Mouse (Mus musculus): ENCODE data around the gene Hoxd1. TPM values are rescaled to one million over a fixed set of nuclear protein-coding genes. Genes with fewer than 3 reads are reported as not detected.

The Hoxd1 gene
- total RNA-seq, 2 experiments from 2014 or later, result not detected

- DNase-seq (ENCODE audit: low spot score in 2 of 2), result no peak
Observed at GRCm38 (mm10) chr2:74732513-74733316, 30.1 kb upstream of the Hoxd1 start.

- DNase-seq (ENCODE audit: low spot score in 2 of 2), result no peak
Observed at GRCm38 (mm10) chr2:74733317-74733661, 29.5 kb upstream of the Hoxd1 start.

- no peak for DNase-seq (ENCODE audit: low spot score in 2 of 2)
Observed at GRCm38 (mm10) chr2:74733765-74734164, 29.0 kb upstream of the Hoxd1 start.

GRCm38 (mm10) chr2:74734451-74734850, 28.3 kb upstream of the Hoxd1 start:
- no peak for DNase-seq (ENCODE audit: low spot score in 2 of 2)

GRCm38 (mm10) chr2:74734996-74735811, 27.6 kb upstream of the Hoxd1 start:
- no peak for DNase-seq (ENCODE audit: low spot score in 2 of 2)

GRCm38 (mm10) chr2:74735851-74736687, 26.7 kb upstream of the Hoxd1 start:
- no peak for DNase-seq (ENCODE audit: low spot score in 2 of 2)

- no peak for DNase-seq (ENCODE audit: low spot score in 2 of 2)
Observed at GRCm38 (mm10) chr2:74736688-74737577, 25.8 kb upstream of the Hoxd1 start.

- no peak for DNase-seq (ENCODE audit: low spot score in 2 of 2)
Observed at GRCm38 (mm10) chr2:74737578-74738070, 25.2 kb upstream of the Hoxd1 start.

- DNase-seq (ENCODE audit: low spot score in 2 of 2), result no peak
Observed at GRCm38 (mm10) chr2:74738623-74739475, 23.9 kb upstream of the Hoxd1 start.

GRCm38 (mm10) chr2:74739476-74739800, 23.3 kb upstream of the Hoxd1 start:
- no peak for DNase-seq (ENCODE audit: low spot score in 2 of 2)

- DNase-seq (ENCODE audit: low spot score in 2 of 2), result no peak
Observed at GRCm38 (mm10) chr2:74739869-74740268, 22.9 kb upstream of the Hoxd1 start.

- DNase-seq (ENCODE audit: low spot score in 2 of 2), result no peak
Observed at GRCm38 (mm10) chr2:74740311-74741091, 22.3 kb upstream of the Hoxd1 start.

- DNase-seq (ENCODE audit: low spot score in 2 of 2), result no peak
Observed at GRCm38 (mm10) chr2:74741252-74741978, 21.4 kb upstream of the Hoxd1 start.

GRCm38 (mm10) chr2:74741979-74742277, 20.9 kb upstream of the Hoxd1 start:
- no peak for DNase-seq (ENCODE audit: low spot score in 2 of 2)

GRCm38 (mm10) chr2:74745540-74746297, 17.1 kb upstream of the Hoxd1 start:
- DNase-seq (ENCODE audit: low spot score in 2 of 2), result no peak

GRCm38 (mm10) chr2:74746298-74746921, 16.4 kb upstream of the Hoxd1 start:
- DNase-seq (ENCODE audit: low spot score in 2 of 2), result no peak

GRCm38 (mm10) chr2:74747006-74747405, 15.8 kb upstream of the Hoxd1 start:
- DNase-seq (ENCODE audit: low spot score in 2 of 2), result no peak
